Mouse (Mus musculus) neural tube, embryonic 11.5 days (tissue): Measurements from ENCODE around the gene Fgf12. TPM values are rescaled to one million over a fixed set of nuclear protein-coding genes. Genes with fewer than 3 reads are reported as not detected.

Experiments used
- ATAC-seq: fragments of 200-750 bp; cut with Nextera tagmentation; 2 replicates; pipeline ENCODE4 v1.8.0; 2017; ENCODE audit warnings: moderate number of reproducible peaks, mild to moderate bottlenecking, moderate TSS enrichment, moderate library complexity; ENCODE audit not compliant: insufficient read depth, low FRiP score, low TSS enrichment
- DNase-seq: peaks from one replicate; pipeline ENCODE4 v3.0.0-alpha.2; 2015; ENCODE audit warnings: low spot score
- H3K27ac ChIP-seq: fragments of 300-500 bp; sonication (generic); 2 replicates; pipeline ENCODE4 v1.5.1; 2014; ENCODE audit warnings: low read depth, mild to moderate bottlenecking, low read length
- H3K27me3 ChIP-seq: fragments of 300-500 bp; sonication (generic); 2 replicates; pipeline ENCODE4 v1.6.1; 2014; ENCODE audit warnings: mild to moderate bottlenecking, low read length, mixed read lengths; ENCODE audit not compliant: control insufficient read depth, insufficient read depth
- H3K36me3 ChIP-seq: fragments of 300-500 bp; sonication (generic); 2 replicates; pipeline ENCODE4 v1.6.1; 2014; ENCODE audit warnings: mild to moderate bottlenecking, low read length, moderate library complexity, mixed read lengths; ENCODE audit not compliant: control insufficient read depth, insufficient read depth
- H3K4me1 ChIP-seq: fragments of 300-500 bp; sonication (generic); 2 replicates; pipeline ENCODE4 v1.6.1; 2014; ENCODE audit warnings: low read length, mixed read lengths; ENCODE audit not compliant: control insufficient read depth, insufficient read depth
- H3K4me2 ChIP-seq: fragments of 300-500 bp; sonication (generic); 2 replicates; pipeline ENCODE4 v1.6.1; 2014; ENCODE audit warnings: low read depth, mild to moderate bottlenecking, moderate library complexity
- H3K4me3 ChIP-seq: fragments of 300-500 bp; sonication (generic); 2 replicates; pipeline ENCODE4 v1.5.1; 2014; ENCODE audit warnings: low read depth, low read length
- H3K9ac ChIP-seq: fragments of 300-500 bp; sonication (generic); 2 replicates; pipeline ENCODE4 v1.6.1; 2014; ENCODE audit warnings: mild to moderate bottlenecking, low read length
- H3K9me3 ChIP-seq: fragments of 300-500 bp; sonication (generic); 2 replicates; pipeline ENCODE4 v1.6.1; 2016; ENCODE audit warnings: low read length; ENCODE audit not compliant: control insufficient read depth
- WGBS: fragments of 180-500 bp; shearing (Covaris S2); extraction: QIAGEN DNeasy Blood & Tissue Kit; methylation state at CpG from one replicate; pipeline ENCODE4 v1.1.7; 2014; 5-methylcytosine and 5-hydroxymethylcytosine counted together
- polyA plus RNA-seq: library from polyadenylated mRNA; unstranded; fragments of >200 nt; fragmentation: Nextera tagmentation; extraction: Ambion mirVana; gene quantifications from 2 replicates; pipeline ENCODE4 v1.2.1, GENCODE M21; 2014

Fgf12 gene
- polyA plus RNA-seq, 1 experiment from 2014 or later = 7.8 TPM

- no peaks in the 10 kb centered on the region for H3K9me3 ChIP-seq
- DNase-seq = peak; percentile 77
- H3K9ac ChIP-seq = no peak overlapping the region
- H3K27ac ChIP-seq = no peak overlapping the region
- ATAC-seq = peak; percentile 68
- H3K4me3 ChIP-seq = no peak overlapping the region
- WGBS = 26% methylated on average over 26 of the region's 26 CpGs
- H3K4me1 ChIP-seq = no peaks in the 10 kb centered on the region
- H3K27me3 ChIP-seq = no peaks in the 10 kb centered on the region
- H3K4me2 ChIP-seq = peak overlapping the region; percentile 43
- H3K36me3 ChIP-seq = no peaks in the 10 kb centered on the region
These were observed 159.6 kb downstream of the Fgf12 start for GRCm38 (mm10) chr16:28593075-28593915.

DNA sequence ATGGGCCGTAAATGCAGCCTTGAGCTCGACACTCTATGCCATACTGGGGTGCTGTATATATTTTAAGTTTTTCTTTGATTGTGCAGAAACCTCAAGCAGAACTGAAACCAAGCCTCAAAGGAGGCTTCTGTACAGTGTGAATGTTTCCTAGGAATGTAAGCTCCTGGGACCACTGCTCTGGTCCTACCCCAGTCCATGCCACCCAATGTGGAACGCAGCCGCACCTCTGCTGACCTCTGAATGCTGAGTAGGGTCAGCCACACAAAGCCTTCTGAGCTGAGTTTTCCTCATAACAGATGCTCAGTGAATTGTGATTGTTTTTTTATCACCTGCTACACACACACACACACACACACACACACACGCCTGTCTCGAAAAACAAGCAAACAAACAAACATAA is 160.4 kb downstream of the Fgf12 start:
- H3K9me3 ChIP-seq = no peaks in the 10 kb centered on the region
- no peak overlapping the region for H3K4me3 ChIP-seq
- no peaks in the 10 kb centered on the region for H3K36me3 ChIP-seq
- 93% methylated on average over 6 of the region's 6 CpGs for WGBS
- H3K4me1 ChIP-seq = no peaks in the 10 kb centered on the region
- H3K4me2 ChIP-seq = no peak overlapping the region
- DNase-seq = no peak
- no peak for ATAC-seq
- no peak overlapping the region; the same call in 1 of the 2 replicates for H3K9ac ChIP-seq
- no peak overlapping the region for H3K27ac ChIP-seq
- H3K27me3 ChIP-seq = no peaks in the 10 kb centered on the region

- ATAC-seq = no peak
- WGBS = 79% methylated on average over 9 of the region's 9 CpGs
- Histone ChIP-seq H3K4me2 (no peak overlapping the region), H3K9me3 (no peaks in the 10 kb centered on the region), H3K27ac (no peak overlapping the region), H3K27me3 (no peaks in the 10 kb centered on the region), H3K9ac (no peak overlapping the region), H3K4me3 (no peak overlapping the region), H3K4me1 (no peaks in the 10 kb centered on the region), H3K36me3 (no peaks in the 10 kb centered on the region)
- DNase-seq = no peak
These were observed 161.3 kb downstream of the Fgf12 start for GRCm38 (mm10) chr16:28591583-28591982.

DNA sequence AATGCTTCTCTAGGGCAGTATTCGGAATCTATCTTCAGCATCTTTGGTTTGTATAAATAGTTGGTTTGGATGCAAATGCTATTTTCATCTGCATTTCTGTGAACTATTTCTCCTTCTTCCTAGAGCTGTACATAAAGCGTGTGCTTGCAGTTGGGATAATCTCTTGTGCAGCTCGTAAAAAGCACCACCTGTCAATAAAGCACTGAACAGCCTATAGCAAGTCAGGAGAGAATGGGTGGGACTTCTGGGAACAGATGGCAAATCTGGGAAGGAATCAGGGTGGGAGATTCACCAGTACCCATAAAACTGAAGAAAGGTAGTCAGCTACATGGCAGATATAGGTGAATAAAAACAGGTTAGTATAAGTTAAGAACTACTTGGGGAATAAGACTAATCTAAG is 180.7 kb downstream of the Fgf12 start:
- Histone ChIP-seq H3K27ac (no peak overlapping the region), H3K9ac (no peak overlapping the region), H3K4me1 (no peaks in the 10 kb centered on the region), H3K4me3 (no peak overlapping the region), H3K36me3 (no peaks in the 10 kb centered on the region), H3K9me3 (no peaks in the 10 kb centered on the region), H3K4me2 (no peak overlapping the region), H3K27me3 (no peaks in the 10 kb centered on the region)
- DNase-seq (no peak), ATAC-seq (no peak)
- 63% methylated on average over 3 of the region's 3 CpGs for WGBS

- H3K36me3 ChIP-seq = no peaks in the 10 kb centered on the region
- H3K9ac ChIP-seq = peak overlapping the region; percentile 32; the same call in 1 of the 2 replicates
- H3K4me2 ChIP-seq = peak overlapping the region; percentile 99
- 0% methylated on average over 22 of the region's 58 CpGs for WGBS
- no peak overlapping the region for H3K27ac ChIP-seq
- H3K9me3 ChIP-seq = no peaks in the 10 kb centered on the region
- ATAC-seq (peak; percentile 79), DNase-seq (no peak)
- H3K27me3 ChIP-seq = peaks cover 20% of the 10 kb centered on the region; the same call in 1 of the 2 replicates
- no peaks in the 10 kb centered on the region for H3K4me1 ChIP-seq
- peak overlapping the region; percentile 65 for H3K4me3 ChIP-seq
These were observed 188.1 kb downstream of the Fgf12 start for GRCm38 (mm10) chr16:28564716-28565217.

DNA sequence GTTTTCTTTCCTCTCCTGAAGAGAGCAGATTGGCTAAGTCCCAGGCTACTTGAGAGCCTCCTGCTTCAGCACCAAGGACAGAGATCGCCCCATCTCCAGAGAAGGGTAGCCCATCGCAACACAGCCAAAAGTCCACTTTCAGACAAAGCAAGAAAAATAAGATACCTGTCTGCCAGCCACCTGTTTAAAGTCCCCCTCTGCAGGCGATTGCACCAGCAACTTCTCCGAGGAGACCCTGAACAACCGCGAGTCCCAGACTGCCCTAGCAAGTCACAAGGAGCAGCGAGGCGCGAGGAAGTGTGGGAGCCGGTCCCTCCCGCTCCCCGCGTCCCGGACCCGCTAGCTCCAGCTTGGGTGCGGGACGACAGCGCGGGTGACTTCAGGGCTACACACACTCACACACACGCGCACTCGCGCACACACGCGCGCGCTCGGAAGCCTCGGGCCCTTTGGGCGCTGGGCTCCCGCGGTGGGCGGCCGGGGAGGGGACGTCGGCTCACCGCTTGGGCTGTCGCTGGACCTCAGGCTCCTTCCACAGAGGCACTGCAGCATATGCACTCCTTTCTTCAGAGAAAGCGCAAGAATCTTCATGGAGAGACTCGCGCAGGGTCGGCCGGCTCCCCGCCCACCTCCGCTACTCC is 188.7 kb downstream of the Fgf12 start:
- Histone ChIP-seq H3K4me1 (no peaks in the 10 kb centered on the region), H3K36me3 (no peaks in the 10 kb centered on the region), H3K9me3 (no peaks in the 10 kb centered on the region), H3K4me2 (peak overlapping the region; percentile 99), H3K27ac (no peak overlapping the region), H3K4me3 (peak overlapping the region; percentile 65), H3K27me3 (peaks cover 20% of the 10 kb centered on the region; the same call in 1 of the 2 replicates), H3K9ac (peak overlapping the region; percentile 32; the same call in 1 of the 2 replicates)
- DNase-seq = peak; percentile 71
- 0% methylated on average over 45 of the region's 45 CpGs for WGBS
- peak; percentile 67 for ATAC-seq

GRCm38 (mm10) chr16:28562847-28563246 is 190.0 kb downstream of the Fgf12 start:
- Histone ChIP-seq H3K36me3 (no peaks in the 10 kb centered on the region), H3K27me3 (peaks cover 20% of the 10 kb centered on the region; the same call in 1 of the 2 replicates), H3K4me3 (no peak overlapping the region), H3K4me1 (no peaks in the 10 kb centered on the region), H3K9ac (no peak overlapping the region), H3K4me2 (no peak overlapping the region), H3K27ac (no peak overlapping the region), H3K9me3 (no peaks in the 10 kb centered on the region)
- WGBS = 84% methylated on average over 6 of the region's 6 CpGs
- DNase-seq (no peak), ATAC-seq (no peak)

- no peaks in the 10 kb centered on the region for H3K4me1 ChIP-seq
- no peaks in the 10 kb centered on the region for H3K27me3 ChIP-seq
- no peak overlapping the region for H3K4me2 ChIP-seq
- 88% methylated on average over 10 of the region's 10 CpGs for WGBS
- no peaks in the 10 kb centered on the region for H3K36me3 ChIP-seq
- DNase-seq (no peak), ATAC-seq (no peak)
- no peak overlapping the region for H3K9ac ChIP-seq
- H3K4me3 ChIP-seq = no peak overlapping the region
- H3K27ac ChIP-seq = no peak overlapping the region
- H3K9me3 ChIP-seq = no peaks in the 10 kb centered on the region
These were observed 197.6 kb downstream of the Fgf12 start for GRCm38 (mm10) chr16:28555219-28555618.
